Mouse (Mus musculus) megakaryocyte, embryonic 14.5 days (primary cell): ENCODE measurements around the gene Clta.

Source experiments
- FLI1 ChIP-seq: IDR thresholded peaks from 2 replicates; pipeline ENCODE4 v1.6.1; 2012; ENCODE audit warnings: low read length, inconsistent platforms, mixed read lengths
- GATA1 ChIP-seq: IDR thresholded peaks from 3 replicates; pipeline ENCODE4 v1.6.1; 2012; ENCODE audit warnings: mixed read lengths, low read length, inconsistent platforms, borderline replicate concordance

DNA sequence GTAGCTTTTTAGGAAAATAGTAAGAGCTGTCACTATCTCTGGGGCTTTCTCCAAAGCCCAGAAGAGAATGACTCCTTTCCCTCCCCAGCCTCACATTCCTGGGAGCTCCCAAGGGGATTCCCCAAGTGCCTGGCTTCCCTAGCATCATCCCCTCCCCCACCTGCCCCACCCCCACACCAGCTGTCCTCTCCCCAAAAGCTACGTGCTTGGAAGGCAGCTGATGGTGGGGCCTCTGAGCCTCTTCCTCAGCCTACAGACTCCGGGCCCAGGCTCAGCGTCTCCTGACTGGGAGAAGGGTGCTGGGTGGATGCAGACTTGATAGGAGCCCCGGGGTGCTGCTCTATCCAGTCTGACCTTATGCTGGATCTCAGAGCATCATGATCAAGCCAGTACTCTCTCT lies 34.9 kb upstream of the Clta start:
- TF ChIP-seq FLI1 (no peak), GATA1 (no peak)
